Mouse (Mus musculus): ENCODE results near the gene Parp8. TPM values are rescaled to one million over a fixed set of nuclear protein-coding genes. Genes with fewer than 3 reads are reported as not detected.
"Not testable (repeated sequence)": the region's sequence is repeated elsewhere in the genome, so short reads cannot be mapped to it uniquely, and the experiment has no call there.

Parp8 gene
- total RNA-seq, 2 experiments from 2014 or later = 8.7 to 10.3 TPM

- DNase-seq (ENCODE audit: low spot score) = no peak
- intact Hi-C loops (cut with DNase I) = no loop called here
Measured at GRCm38 (mm10) chr13:116970706-116971428, 54.5 kb downstream of the Parp8 start.

- intact Hi-C loops (cut with DNase I) = no loop called here
- DNase-seq (ENCODE audit: low spot score) = no peak
Measured at GRCm38 (mm10) chr13:116969650-116970049, 55.7 kb downstream of the Parp8 start.

GRCm38 (mm10) chr13:116968906-116969305, 56.4 kb downstream of the Parp8 start:
- no peak for DNase-seq (ENCODE audit: low spot score)
- intact Hi-C loops (cut with DNase I) = no loop called here

GRCm38 (mm10) chr13:116967459-116967858, 57.9 kb downstream of the Parp8 start:
- no peak for DNase-seq (ENCODE audit: low spot score)
- intact Hi-C loops (cut with DNase I) = no loop called here

DNA sequence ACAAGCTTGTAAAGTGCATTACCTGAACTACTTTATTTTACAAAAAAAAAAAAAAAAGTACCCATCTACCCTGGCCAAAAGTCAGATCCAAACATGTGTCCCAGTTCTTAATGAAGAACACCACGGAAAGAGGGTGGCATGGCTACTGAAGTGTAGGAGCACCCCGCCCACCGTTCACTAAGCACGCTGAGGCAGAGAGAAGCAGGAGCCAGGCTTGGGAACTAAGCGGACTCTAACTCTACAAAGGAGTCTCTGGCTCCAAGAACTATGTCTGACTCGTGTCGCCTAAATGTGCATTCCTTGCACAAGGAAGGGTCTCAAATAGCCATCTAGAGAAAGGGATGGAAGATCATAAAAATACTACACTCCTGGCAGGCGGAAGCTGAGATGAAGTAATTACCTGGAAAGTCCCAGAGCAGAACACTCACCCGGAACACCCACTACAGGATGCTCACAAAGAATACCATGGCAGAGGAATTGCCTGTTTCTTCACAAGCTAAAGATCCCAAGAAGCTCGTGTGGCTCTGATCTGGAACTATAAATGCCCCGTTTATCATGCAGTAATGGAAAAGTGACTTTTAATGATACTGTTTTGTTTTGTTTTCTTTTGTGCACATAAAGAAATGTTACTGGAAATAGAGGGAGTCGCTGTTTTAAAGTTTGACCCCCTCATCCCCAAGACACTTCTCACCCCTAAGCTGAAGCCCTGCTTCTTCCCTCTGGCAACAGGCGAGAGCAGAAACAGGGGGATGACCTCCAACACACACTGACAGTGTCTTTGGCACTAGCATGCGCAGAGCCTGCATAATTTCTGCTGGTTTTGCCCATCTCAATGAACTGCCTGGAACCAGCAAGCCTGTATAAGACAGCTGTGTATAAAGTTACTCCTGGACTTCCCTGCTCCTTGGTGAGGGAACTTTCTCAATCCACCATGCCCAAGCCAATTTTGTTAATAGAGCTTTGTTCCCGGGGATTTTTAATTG, 62.6 kb downstream of the Parp8 start:
- intact Hi-C loops (cut with DNase I) = no loop called here

DNA sequence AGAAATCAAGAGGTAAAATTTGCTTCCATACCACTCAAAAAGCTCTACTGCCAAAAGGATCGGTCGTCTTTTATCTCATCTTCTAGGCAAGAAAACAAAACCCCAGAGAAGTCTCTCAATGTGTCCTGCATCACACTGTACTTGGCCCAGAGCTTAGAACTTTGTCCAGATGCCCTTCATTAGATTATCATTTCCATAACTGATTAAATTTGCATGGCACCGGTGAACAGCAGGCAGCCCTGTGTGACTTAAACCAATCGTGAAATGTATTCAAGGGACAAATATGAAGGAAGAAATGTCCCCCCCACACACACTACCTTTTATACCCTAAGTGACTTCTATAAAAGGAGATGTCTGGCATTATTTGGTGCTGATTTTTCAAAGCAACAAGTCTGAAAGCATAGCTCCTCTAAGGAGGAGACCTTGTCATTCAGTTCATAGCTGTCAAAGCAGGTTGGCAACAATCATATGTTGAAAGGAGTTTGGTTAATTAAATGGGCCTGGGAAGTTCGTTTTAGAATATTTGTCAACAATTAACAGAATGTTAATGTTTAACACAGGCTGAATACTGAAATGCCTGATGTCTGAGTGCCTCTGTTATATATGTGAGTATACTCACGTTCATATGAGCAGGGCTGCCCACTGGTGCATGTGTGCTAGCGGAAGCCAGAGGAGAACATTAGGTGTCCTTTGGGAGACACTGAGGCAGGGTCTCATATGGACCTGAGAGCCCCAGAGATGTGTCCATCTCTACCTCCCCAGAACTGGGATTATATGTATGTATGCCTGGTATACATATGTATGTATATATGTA, 66.4 kb downstream of the Parp8 start:
- intact Hi-C loops (cut with DNase I) = no loop called here

More for the DNA sequence above, 62.6 kb downstream of the Parp8 start:
- DNase-seq (ENCODE audit: low spot score) = no peak

DNA sequence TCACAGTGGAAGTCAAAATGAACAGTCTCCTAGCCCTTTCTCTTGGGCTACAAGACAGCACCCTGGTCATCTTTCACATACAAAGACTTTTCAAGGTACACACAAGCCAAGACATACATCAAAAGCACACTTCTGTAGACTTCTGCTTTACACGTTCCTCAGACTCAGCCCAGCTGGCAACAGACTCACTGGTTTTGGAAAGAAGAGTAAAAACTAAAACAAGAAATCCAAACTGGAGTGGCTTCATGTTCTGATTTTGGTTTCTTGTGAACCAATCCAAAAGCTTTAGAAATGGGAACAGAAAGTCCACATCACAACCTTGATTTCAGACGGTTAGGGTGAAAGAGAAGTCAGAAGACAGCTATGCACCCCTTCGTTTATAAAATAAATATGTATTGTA, 67.8 kb downstream of the Parp8 start:
- intact Hi-C loops (cut with DNase I) = no loop called here
- DNase-seq (ENCODE audit: low spot score) = no peak

More for the DNA sequence above, 66.4 kb downstream of the Parp8 start:
- DNase-seq (ENCODE audit: low spot score) = no peak

DNA sequence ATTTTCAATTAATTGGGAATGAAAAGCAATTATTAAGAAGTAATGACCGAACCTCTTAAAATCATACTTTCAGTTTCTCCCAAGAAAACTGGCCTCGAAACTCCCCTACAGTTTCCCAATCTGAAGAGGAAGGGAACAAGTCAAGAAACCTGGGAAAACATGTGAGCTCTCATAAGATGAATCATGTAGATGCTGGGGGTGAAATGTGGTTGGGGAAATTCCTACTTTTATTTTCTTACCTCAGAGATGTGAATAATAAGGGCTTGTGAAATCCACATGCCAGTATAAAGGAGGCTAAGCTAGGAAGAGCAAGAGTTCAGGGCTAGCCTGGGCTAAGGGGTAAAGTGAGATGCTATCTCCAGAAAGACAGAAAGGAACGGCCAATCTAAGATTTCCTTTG, 74.0 kb downstream of the Parp8 start:
- intact Hi-C loops (cut with DNase I) = no loop called here
- DNase-seq (ENCODE audit: low spot score) = no peak

GRCm38 (mm10) chr13:116949527-116949926, 75.8 kb downstream of the Parp8 start:
- intact Hi-C loops (cut with DNase I) = no loop called here
- DNase-seq (ENCODE audit: low spot score) = no peak

GRCm38 (mm10) chr13:116949056-116949455, 76.3 kb downstream of the Parp8 start:
- DNase-seq (ENCODE audit: low spot score) = no peak
- intact Hi-C loops (cut with DNase I) = no loop called here

DNA sequence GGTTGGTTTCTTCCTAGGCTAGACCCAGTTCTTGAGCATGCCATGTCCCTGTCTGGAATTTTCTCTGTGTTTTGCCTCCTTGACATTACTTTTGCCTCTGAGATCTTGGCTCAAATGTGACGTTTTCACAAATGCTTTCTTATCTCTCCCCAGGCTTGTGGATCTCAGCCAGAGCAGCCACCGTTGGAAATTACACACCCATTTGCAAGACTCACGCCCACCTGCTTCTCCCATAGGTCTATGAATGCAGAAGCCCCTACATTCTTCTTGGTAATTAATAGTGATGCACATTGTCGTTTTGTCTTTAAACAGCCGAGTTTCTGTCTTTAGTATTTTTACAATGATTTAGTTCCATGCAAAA, 77.1 kb downstream of the Parp8 start:
- DNase-seq (ENCODE audit: low spot score) = no peak
- intact Hi-C loops (cut with DNase I) = no loop called here

- DNase-seq (ENCODE audit: low spot score) = no peak
- intact Hi-C loops (cut with DNase I) = no loop called here
Measured at GRCm38 (mm10) chr13:116947611-116948298, 77.6 kb downstream of the Parp8 start.

DNA sequence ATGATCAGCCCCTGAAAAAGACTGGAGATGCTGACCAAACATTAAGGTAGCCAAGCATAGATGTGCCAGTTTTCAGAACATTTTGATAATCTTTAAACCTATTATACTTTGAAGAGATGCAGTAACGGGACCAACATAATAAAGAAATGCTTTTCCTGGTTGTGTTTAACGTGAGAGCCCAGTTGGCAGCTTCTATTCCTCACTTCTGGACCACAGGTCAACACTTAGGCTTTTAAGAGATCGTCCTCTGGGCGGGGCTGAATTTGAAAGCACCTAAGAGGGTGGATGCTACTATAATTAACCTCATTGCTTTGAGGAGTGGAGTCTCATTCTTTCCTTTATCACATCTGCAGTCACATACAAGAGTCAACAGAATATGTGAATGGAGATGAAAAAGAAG, 78.8 kb downstream of the Parp8 start:
- intact Hi-C loops (cut with DNase I) = no loop called here
- no peak for DNase-seq (ENCODE audit: low spot score)

- intact Hi-C loops (cut with DNase I) = no loop called here
- DNase-seq (ENCODE audit: low spot score) = no peak
Measured at GRCm38 (mm10) chr13:116941280-116942015, 83.9 kb downstream of the Parp8 start.

GRCm38 (mm10) chr13:116940761-116941160, 84.6 kb downstream of the Parp8 start:
- intact Hi-C loops (cut with DNase I) = no loop called here
- no peak for DNase-seq (ENCODE audit: low spot score)

DNA sequence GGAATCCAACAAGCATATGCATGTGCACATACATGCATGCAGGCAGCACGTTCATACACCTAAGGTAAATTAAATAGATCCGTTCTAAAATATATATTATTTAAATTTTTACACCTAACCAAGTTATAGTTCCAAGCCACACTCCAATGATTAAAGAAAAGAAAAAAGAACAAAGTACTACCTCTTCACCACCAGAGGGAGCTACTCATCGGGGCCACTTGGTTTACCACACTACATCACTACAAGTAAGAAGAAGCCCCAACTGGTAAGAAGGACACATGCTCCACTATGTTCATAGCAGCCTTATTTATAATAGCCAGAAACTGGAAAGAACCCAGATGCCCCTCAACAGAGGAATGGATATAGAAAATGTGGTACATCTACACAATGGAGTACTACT, 88.3 kb downstream of the Parp8 start:
- DNase-seq (ENCODE audit: low spot score); intact Hi-C loops (cut with DNase I): not testable (repeated sequence)

- intact Hi-C loops (cut with DNase I) = no loop called here
- no peak for DNase-seq (ENCODE audit: low spot score)
Measured at GRCm38 (mm10) chr13:116917387-116917930, 107.9 kb downstream of the Parp8 start.

DNA sequence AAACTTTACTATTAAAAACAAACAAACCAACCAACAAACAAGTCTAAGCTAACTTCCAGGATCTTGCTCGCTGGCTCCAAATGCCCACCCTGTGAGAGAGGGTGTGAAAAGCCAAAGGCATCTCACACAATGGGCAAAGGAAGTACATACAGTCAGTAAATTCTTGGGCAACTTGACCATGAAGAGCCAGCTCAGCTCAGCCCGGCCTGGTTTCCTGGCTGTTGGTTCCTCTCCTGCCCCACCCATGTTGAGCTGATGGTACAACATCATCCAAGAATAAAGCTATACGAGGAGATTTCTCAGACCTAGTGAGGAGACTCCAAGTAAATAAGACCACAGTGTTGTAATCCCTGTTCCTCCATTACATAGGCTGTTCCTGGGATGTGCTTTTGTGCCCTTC, 117.1 kb downstream of the Parp8 start:
- intact Hi-C loops (cut with DNase I) = no loop called here
- no peak for DNase-seq (ENCODE audit: low spot score)

DNA sequence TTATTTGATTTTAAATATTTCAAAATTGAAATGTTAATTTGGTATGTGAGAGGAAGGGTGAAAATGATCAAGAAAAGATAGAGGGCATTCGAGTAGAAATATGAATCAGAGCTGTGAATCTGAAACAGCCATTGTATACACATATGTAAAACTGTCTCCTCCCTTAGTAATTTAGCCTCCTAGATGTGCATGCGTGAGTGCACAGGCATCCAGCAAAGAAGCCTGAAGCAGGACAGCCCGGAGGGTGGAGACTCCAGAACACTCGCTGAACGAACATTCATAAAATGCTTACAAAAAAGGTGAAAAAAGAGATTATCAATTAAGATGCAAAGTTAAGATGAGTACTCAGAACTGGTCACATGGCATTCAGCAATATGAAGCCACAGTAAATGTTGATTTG, 121.9 kb downstream of the Parp8 start:
- DNase-seq (ENCODE audit: low spot score) = no peak
- intact Hi-C loops (cut with DNase I) = no loop called here

All from heart, postnatal 25 days (tissue).